Mouse (Mus musculus) layer of hippocampus, adult 9-11 months (tissue): ENCODE data around the gene Camkk2.
A peak's percentile ranks its signal among the peaks of the same experiment; 100 is the strongest.

Source experiments
- DNase-seq: peaks from one replicate; pipeline ENCODE4 v3.0.0; 2022

The Camkk2 gene

DNA sequence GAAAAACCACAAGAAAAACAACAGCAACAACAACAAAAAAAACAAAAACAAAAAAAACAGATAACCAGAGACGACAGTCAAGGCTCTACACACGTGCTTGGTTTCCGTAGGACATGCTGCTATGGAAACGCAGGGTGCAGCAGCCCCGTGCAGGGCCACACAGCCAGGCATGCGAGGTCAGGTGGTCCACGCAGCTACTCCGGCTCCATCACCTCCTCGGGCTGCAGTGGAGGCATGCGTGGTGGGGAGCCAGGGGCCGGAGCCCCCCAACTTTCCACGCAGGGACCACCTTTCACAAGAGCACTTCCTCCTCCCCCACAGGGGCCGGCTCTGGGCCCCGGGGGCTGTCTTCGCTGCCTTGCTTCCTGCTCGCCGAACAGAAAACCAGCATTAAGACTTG lies 45.3 kb downstream of the Camkk2 start:
- no peak for DNase-seq

GRCm38 (mm10) chr5:122731991-122732673 lies 47.1 kb downstream of the Camkk2 start:
- DNase-seq: peak; percentile 73

GRCm38 (mm10) chr5:122731321-122731720 lies 47.9 kb downstream of the Camkk2 start:
- DNase-seq: peak; percentile 47

DNA sequence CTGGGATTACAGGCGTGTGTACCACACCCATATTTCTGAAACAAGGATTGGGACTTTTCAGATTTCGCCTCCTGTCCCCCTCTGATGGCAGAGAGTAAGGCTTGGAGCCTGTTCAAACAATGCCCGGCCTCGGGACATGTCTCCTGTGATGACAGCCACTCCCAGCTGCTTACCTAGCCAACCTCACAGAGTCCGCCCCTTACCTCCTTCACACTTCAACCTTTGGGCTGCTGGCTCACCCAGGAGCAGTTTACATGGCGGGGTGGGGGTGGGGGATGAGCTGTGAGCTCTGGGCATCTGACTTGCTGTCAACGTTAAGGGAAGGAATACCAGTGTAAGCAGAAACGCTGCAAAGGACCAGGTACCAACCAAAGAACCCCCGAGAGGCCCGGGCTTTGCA lies 48.4 kb downstream of the Camkk2 start:
- DNase-seq: no peak

- no peak for DNase-seq
These were observed 52.1 kb downstream of the Camkk2 start for GRCm38 (mm10) chr5:122727096-122727495.

DNA sequence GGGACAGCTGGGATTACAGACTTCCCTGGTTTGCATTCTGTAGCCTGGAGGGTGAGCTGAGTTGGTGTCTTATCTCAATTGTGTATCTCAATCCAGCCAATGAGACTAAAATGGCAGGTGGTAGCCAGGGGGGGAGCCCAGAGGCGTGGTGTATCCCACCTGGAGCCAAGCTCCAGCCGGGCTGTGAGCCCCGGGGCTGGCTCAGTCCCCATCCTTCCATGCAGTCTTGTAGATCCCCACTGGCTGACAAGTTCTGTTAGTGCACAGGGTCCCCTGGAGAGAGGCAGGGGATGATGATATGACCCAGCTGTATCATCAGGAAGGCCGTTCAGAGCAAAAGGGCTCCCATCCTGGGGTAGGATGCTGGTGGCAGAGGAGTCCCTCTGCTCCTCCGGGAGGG lies 52.6 kb downstream of the Camkk2 start:
- DNase-seq: no peak

GRCm38 (mm10) chr5:122726068-122726467 lies 53.1 kb downstream of the Camkk2 start:
- peak; percentile 65 for DNase-seq

GRCm38 (mm10) chr5:122725453-122725852 lies 53.8 kb downstream of the Camkk2 start:
- no peak for DNase-seq

DNA sequence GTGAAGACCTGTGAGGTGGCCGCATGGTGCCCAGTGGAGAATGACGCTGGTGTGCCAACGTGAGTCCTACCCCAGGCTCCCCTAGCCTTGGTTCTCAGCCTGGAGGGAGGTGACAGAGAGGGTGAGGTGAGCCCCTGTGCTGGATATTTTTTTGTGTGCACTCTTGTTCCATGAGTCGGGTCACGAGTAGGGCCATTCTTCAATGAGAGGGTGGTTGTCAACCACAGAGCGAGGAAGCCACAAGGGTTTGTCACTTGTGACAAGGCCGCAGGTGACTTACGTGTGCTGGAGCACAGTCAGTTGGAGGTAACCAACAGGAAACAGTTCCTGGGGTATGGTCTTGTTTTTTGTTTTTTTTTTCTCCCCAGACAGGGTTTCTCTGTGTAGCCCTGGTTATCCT lies 60.0 kb downstream of the Camkk2 start:
- no peak for DNase-seq

DNA sequence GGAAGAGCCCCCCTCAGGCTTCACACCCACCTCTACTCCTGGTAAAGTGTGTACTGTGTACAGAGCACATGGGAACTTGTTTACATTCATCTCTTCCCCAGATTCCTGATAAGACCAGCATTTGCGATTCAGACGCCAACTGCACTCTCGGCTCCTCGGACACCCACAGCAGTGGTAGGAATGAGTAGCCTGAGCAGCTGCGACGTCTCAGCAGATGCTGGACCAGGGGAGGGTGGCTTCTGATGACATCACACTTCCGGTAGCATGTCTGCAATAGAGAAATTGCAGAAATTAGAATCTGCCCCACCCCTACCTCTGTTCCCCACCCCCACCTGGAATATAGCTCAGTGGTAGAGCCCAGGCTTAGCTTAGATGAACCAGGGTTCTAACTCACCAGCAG lies 60.8 kb downstream of the Camkk2 start:
- DNase-seq: no peak

- no peak for DNase-seq
These were observed 62.4 kb downstream of the Camkk2 start for GRCm38 (mm10) chr5:122716793-122717192.

GRCm38 (mm10) chr5:122715723-122716122 lies 63.5 kb downstream of the Camkk2 start:
- DNase-seq: no peak

- no peak for DNase-seq
These were observed 70.4 kb downstream of the Camkk2 start for GRCm38 (mm10) chr5:122708819-122709218.

GRCm38 (mm10) chr5:122707276-122708181 lies 71.7 kb downstream of the Camkk2 start, which contains the start of gene P2rx4:
TSS of gene P2rx4 (plus strand) at chr5:122707544.
- peak; percentile 94 for DNase-seq

- DNase-seq: no peak
These were observed 72.3 kb downstream of the Camkk2 start for GRCm38 (mm10) chr5:122706917-122707275.

GRCm38 (mm10) chr5:122705174-122705573 lies 74.0 kb downstream of the Camkk2 start:
- DNase-seq: no peak

DNA sequence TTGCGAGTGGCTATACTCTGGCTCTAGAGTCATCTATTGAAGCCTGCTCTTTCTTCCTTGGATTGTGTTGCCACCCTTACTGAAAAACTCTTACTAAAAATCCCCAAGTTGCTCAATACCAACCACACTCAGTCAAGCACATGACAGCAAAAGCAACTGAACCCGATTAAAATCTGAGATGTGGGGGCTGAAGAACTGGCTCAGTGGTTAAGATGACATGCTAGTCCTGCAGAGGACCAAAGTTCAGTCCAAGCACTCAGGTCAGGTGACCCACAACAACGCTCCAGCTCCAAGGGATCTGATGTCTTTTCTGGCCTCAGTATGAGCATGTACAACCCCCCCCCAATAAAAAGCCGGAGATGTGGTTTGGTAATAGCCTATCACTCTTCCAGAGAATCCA lies 74.6 kb downstream of the Camkk2 start:
- DNase-seq: no peak

DNA sequence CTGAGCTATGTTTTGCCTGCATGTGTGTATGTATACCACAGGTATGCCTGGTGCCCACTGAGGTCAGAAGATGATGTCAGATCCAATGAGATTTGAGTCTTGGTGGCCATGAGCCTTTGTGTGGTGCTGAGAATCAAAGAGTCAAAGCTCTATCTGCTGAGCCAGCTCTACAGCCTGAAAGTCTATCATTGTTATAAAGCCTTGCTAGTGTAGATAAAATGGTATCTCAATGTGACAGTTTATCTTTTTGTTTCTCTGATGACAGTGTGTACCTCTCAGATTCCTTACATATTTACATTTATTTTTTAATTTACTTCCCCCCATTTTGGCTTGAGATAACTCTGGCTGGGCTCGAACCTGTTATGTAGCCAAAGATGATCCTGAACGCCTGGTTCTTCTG lies 75.6 kb downstream of the Camkk2 start:
- no peak for DNase-seq

- DNase-seq: no peak
These were observed 77.1 kb downstream of the Camkk2 start for GRCm38 (mm10) chr5:122702156-122702555.

- DNase-seq: no peak
These were observed 78.4 kb downstream of the Camkk2 start for GRCm38 (mm10) chr5:122700837-122701212.

- DNase-seq: no peak
These were observed 78.9 kb downstream of the Camkk2 start for GRCm38 (mm10) chr5:122700109-122700836.

DNA sequence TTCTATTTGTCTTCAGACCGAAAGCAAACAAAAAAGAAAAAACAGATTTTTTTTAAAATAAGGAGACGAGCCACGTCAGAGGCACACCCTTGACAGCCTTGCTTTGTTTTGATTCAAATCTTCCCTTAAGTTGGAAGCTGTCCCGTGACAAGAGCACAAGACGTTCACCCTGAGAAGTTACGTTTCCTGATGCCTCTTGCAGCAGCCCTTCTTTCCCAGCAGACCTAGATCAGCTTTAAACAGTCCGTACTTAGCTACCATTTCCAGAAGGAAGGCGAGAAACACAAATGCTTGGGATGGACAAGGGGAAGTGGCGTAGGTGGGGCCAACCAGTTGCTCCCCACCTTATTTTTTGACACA lies 80.5 kb downstream of the Camkk2 start:
- DNase-seq: no peak

- no peak for DNase-seq
These were observed 81.0 kb downstream of the Camkk2 start for GRCm38 (mm10) chr5:122698041-122698700.
